Mouse (Mus musculus) ES-Bruce4 (cell line): Measurements from ENCODE around the gene Sprr2k. TPM values are rescaled to one million over a fixed set of nuclear protein-coding genes. Genes with fewer than 3 reads are reported as not detected.

Source experiments
- H3K27ac ChIP-seq: 2 replicates; pipeline ENCODE4 v1.5.1; 2012; ENCODE audit warnings: low read length, inconsistent platforms; ENCODE audit not compliant: insufficient read depth
- H3K27me3 ChIP-seq: 2 replicates; pipeline ENCODE4 v1.6.1; 2012; ENCODE audit warnings: mild to moderate bottlenecking, low read length, inconsistent platforms; ENCODE audit not compliant: control insufficient read depth, poor library complexity, insufficient read depth, severe bottlenecking
- H3K36me3 ChIP-seq: 2 replicates; pipeline ENCODE4 v1.6.1; 2012; ENCODE audit warnings: inconsistent platforms, mild to moderate bottlenecking, low read length, moderate library complexity; ENCODE audit not compliant: control insufficient read depth, poor library complexity, insufficient read depth, severe bottlenecking
- H3K4me1 ChIP-seq: one replicate; pipeline ENCODE4 v1.8.1; 2011; ENCODE audit warnings: low read length; ENCODE audit not compliant: control insufficient read depth, insufficient read depth
- H3K4me3 ChIP-seq: 2 replicates; pipeline ENCODE4 v1.5.1; 2011; ENCODE audit warnings: low read depth, mild to moderate bottlenecking, low read length
- H3K9ac ChIP-seq: 2 replicates; pipeline ENCODE4 v1.6.1; 2012; ENCODE audit warnings: low read depth, mild to moderate bottlenecking, inconsistent platforms; ENCODE audit not compliant: poor library complexity, severe bottlenecking
- H3K9me3 ChIP-seq: replicated peaks from 2 replicates; pipeline ENCODE4 v1.6.1; 2012; ENCODE audit warnings: mild to moderate bottlenecking, low read length, inconsistent platforms; ENCODE audit not compliant: control insufficient read depth, poor library complexity, insufficient read depth, severe bottlenecking
- CTCF ChIP-seq: IDR thresholded peaks from one replicate; pipeline ENCODE4 v1.8.1; 2011; ENCODE audit warnings: low read depth, low read length
- EP300 ChIP-seq: IDR thresholded peaks from 2 replicates; pipeline ENCODE4 v1.6.1; 2011; ENCODE audit warnings: low read depth, low read length; ENCODE audit not compliant: insufficient read depth
- POLR2A ChIP-seq: IDR thresholded peaks from one replicate; pipeline ENCODE4 v1.8.1; 2011; ENCODE audit warnings: low read length; ENCODE audit not compliant: insufficient read depth
- polyA plus RNA-seq: library from polyadenylated mRNA; stranded (reverse); fragments of >200 nt; gene quantifications from 2 replicates; pipeline ENCODE4 v1.2.4, GENCODE M21; 2011; ENCODE audit warnings: low read depth; ENCODE audit not compliant: missing spikeins, insufficient read depth, insufficient read length

Gene Sprr2k
- not detected in 2 replicates for polyA plus RNA-seq

GRCm38 (mm10) chr3:92432282-92432681 is at the start of gene Sprr2k:
TSS of gene Sprr2k (plus strand) at chr3:92432582.
- no peak within 1 kb of the TSS for H3K4me3 ChIP-seq
- H3K36me3 ChIP-seq: no peaks in the 10 kb centered on the region
- no peak for TF ChIP-seq EP300
- H3K9me3 ChIP-seq: no peaks in the 10 kb centered on the region
- H3K4me1 ChIP-seq: no peaks in the 10 kb centered on the region
- H3K9ac ChIP-seq: no peak within 1 kb of the TSS
- no peak within 1 kb of the TSS for H3K27ac ChIP-seq
- H3K27me3 ChIP-seq: no peaks in the 10 kb centered on the region

GRCm38 (mm10) chr3:92385385-92385784 is 47.0 kb upstream of the Sprr2k start, which contains the start of gene Sprr2h:
TSS of gene Sprr2h (plus strand) at chr3:92385685.
- Histone ChIP-seq H3K36me3 (no peaks in the 10 kb centered on the region), H3K9ac (no peak within 1 kb of the TSS), H3K4me3 (no peak within 1 kb of the TSS), H3K27ac (no peak within 1 kb of the TSS), H3K9me3 (no peaks in the 10 kb centered on the region), H3K27me3 (no peaks in the 10 kb centered on the region), H3K4me1 (peaks cover 2% of the 10 kb centered on the region)
- TF ChIP-seq POLR2A (no peak), EP300 (no peak), CTCF (no peak)

GRCm38 (mm10) chr3:92394301-92394700 is 38.1 kb upstream of the Sprr2k start:
- Histone ChIP-seq H3K27ac (no peak overlapping the region), H3K27me3 (no peaks in the 10 kb centered on the region), H3K4me3 (no peak overlapping the region), H3K9ac (no peak overlapping the region), H3K9me3 (no peaks in the 10 kb centered on the region), H3K36me3 (no peaks in the 10 kb centered on the region), H3K4me1 (peaks cover under 1% of the 10 kb centered on the region)
- TF ChIP-seq EP300 (no peak), POLR2A (no peak), CTCF (no peak)

- TF ChIP-seq POLR2A (no peak), EP300 (no peak), CTCF (no peak)
- no peaks in the 10 kb centered on the region for H3K27me3 ChIP-seq
- no peak within 1 kb of the TSS for H3K27ac ChIP-seq
- no peaks in the 10 kb centered on the region for H3K9me3 ChIP-seq
- no peak within 1 kb of the TSS for H3K9ac ChIP-seq
- H3K4me3 ChIP-seq: no peak within 1 kb of the TSS
- no peaks in the 10 kb centered on the region for H3K36me3 ChIP-seq
- H3K4me1 ChIP-seq: no peaks in the 10 kb centered on the region
Observed at GRCm38 (mm10) chr3:92407691-92408090, 24.7 kb upstream of the Sprr2k start, which contains the start of gene Sprr2i. TSS of gene Sprr2i (plus strand) at chr3:92407991.

GRCm38 (mm10) chr3:92417782-92418181 is 14.6 kb upstream of the Sprr2k start, which contains the start of gene Sprr2j-ps:
TSS of gene Sprr2j-ps (plus strand) at chr3:92418082.
- Histone ChIP-seq H3K9me3 (no peaks in the 10 kb centered on the region), H3K27me3 (no peaks in the 10 kb centered on the region), H3K4me3 (no peak within 1 kb of the TSS), H3K36me3 (no peaks in the 10 kb centered on the region), H3K4me1 (no peaks in the 10 kb centered on the region), H3K9ac (no peak within 1 kb of the TSS), H3K27ac (no peak within 1 kb of the TSS)
- TF ChIP-seq EP300 (no peak), CTCF (no peak), POLR2A (no peak)

- no peak within 1 kb of the TSS for H3K9ac ChIP-seq
- TF ChIP-seq EP300: no peak
- no peak for TF ChIP-seq POLR2A
- no peak for TF ChIP-seq CTCF
- no peaks in the 10 kb centered on the region for H3K9me3 ChIP-seq
- no peaks in the 10 kb centered on the region for H3K4me1 ChIP-seq
- H3K4me3 ChIP-seq: no peak within 1 kb of the TSS
- no peak within 1 kb of the TSS for H3K27ac ChIP-seq
- no peaks in the 10 kb centered on the region for H3K27me3 ChIP-seq
- H3K36me3 ChIP-seq: no peaks in the 10 kb centered on the region
Observed at GRCm38 (mm10) chr3:92429323-92429722, 3.1 kb upstream of the Sprr2k start, which contains the start of gene Gm9774. TSS of gene Gm9774 (minus strand) at chr3:92429423.
